Mouse (Mus musculus): ENCODE measurements at regions not wholly inside any gene's neighbourhood (a gene's known extent, or its start where the extent isn't known, plus 50 kb on each side); places are given as distances from the start of the nearest gene placed in this dataset.

DNA sequence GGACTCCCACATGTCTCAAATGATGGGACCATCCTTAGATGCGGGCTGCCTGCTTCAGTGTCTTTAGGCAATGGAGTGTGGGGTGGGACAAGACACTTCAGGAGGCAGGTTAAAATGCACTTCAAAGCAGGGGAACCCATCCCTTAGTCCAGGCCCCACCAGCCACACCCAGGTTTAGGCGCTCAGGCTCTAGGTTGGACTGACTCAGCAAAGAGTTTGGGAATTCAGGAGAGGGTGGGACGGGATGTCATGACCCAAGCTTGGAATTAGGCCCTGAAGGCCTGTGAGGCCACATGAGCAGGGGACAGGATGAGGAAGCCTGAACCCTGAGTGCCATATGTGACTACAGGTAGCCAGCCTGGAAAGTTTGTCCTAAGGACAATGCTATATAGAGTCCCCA is 85.6 kb upstream of the Nkx1-1 start:
- peaks cover 7% of the 10 kb centered on the region; the same call in 1 of the 2 replicates for H3K27me3 ChIP-seq (ENCODE audit: control insufficient read depth, insufficient read depth, low read length)
- WGBS: 91% methylated on average over 3 of the region's 3 CpGs

DNA sequence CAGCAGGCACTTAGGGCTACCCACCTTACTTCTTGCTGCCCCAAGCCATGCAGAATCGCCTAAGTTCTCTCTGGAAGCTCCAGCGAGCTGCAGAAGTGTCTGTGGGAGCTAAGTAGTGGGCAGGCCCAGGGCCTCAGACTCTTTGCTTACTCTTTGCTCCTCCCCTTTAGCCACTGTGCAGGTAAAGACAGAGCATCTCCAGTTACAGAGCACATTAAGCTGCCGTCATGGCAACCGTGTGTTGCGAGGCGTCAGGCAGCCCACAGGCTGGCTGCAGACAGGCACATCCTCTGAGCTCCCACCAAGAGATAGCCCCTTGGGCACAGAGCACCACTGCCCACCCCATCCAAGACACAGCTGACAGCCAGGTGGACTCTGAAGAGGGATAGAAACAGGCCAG is 85.1 kb upstream of the Nkx1-1 start:
- WGBS: 37% methylated on average over 6 of the region's 6 CpGs
- peaks cover 7% of the 10 kb centered on the region; the same call in 1 of the 2 replicates for H3K27me3 ChIP-seq (ENCODE audit: control insufficient read depth, insufficient read depth, low read length)
- H3K9me3 ChIP-seq (ENCODE audit: control insufficient read depth, low read length): no peaks in the 10 kb centered on the region
- no peak overlapping the region for H3K9ac ChIP-seq (replicated peaks; ENCODE audit: low read depth, low read length)
- no peaks in the 10 kb centered on the region for H3K4me1 ChIP-seq (ENCODE audit: control insufficient read depth, insufficient read depth, low read length)
- no peak overlapping the region for H3K4me3 ChIP-seq (ENCODE audit: low read depth, low read length)
- H3K4me2 ChIP-seq (ENCODE audit: low read depth, low read length): no peak overlapping the region
- ATAC-seq (ENCODE audit: low read depth): no peak
- H3K27ac ChIP-seq (ENCODE audit: low read depth, low read length): no peak overlapping the region
- no peaks in the 10 kb centered on the region for H3K36me3 ChIP-seq (ENCODE audit: control insufficient read depth, insufficient read depth, low read length)

More for the DNA sequence above, 85.6 kb upstream of the Nkx1-1 start:
- H3K9ac ChIP-seq (replicated peaks; ENCODE audit: low read depth, low read length): no peak overlapping the region
- no peak for ATAC-seq (ENCODE audit: low read depth)
- no peak overlapping the region for H3K27ac ChIP-seq (ENCODE audit: low read depth, low read length)
- no peak overlapping the region for H3K4me3 ChIP-seq (ENCODE audit: low read depth, low read length)
- H3K4me2 ChIP-seq (ENCODE audit: low read depth, low read length): no peak overlapping the region
- no peaks in the 10 kb centered on the region for H3K36me3 ChIP-seq (ENCODE audit: control insufficient read depth, insufficient read depth, low read length)
- H3K4me1 ChIP-seq (ENCODE audit: control insufficient read depth, insufficient read depth, low read length): no peaks in the 10 kb centered on the region
- no peaks in the 10 kb centered on the region for H3K9me3 ChIP-seq (ENCODE audit: control insufficient read depth, low read length)

DNA sequence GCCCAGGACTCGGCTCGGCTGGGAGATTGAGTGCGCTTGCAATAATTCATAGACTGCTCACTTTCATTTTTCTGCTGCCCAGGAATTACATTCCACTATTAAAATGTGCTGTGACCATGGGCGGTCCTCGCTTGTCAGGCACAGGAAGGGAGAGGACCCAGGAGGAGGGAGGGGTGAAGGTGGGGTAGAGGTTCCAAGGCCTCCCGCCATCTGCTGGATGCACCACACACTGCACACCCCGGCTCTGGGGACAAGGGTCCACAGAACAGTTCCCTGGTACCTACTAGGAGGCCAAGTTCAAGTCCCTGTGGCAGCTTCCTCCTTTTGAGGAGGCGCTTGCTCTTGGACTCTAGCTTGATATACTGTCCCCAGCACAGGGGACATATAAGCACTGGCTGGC is 83.8 kb upstream of the Nkx1-1 start:
- H3K36me3 ChIP-seq (ENCODE audit: control insufficient read depth, insufficient read depth, low read length): no peaks in the 10 kb centered on the region
- no peaks in the 10 kb centered on the region for H3K9me3 ChIP-seq (ENCODE audit: control insufficient read depth, low read length)
- H3K4me2 ChIP-seq (ENCODE audit: low read depth, low read length): no peak overlapping the region
- H3K4me1 ChIP-seq (ENCODE audit: control insufficient read depth, insufficient read depth, low read length): no peaks in the 10 kb centered on the region
- 57% methylated on average over 8 of the region's 8 CpGs for WGBS
- no peak overlapping the region for H3K4me3 ChIP-seq (ENCODE audit: low read depth, low read length)
- no peak for ATAC-seq (ENCODE audit: low read depth)
- H3K27me3 ChIP-seq (ENCODE audit: control insufficient read depth, insufficient read depth, low read length): peaks cover 7% of the 10 kb centered on the region; the same call in 1 of the 2 replicates
- H3K9ac ChIP-seq (replicated peaks; ENCODE audit: low read depth, low read length): no peak overlapping the region
- H3K27ac ChIP-seq (ENCODE audit: low read depth, low read length): no peak overlapping the region

DNA sequence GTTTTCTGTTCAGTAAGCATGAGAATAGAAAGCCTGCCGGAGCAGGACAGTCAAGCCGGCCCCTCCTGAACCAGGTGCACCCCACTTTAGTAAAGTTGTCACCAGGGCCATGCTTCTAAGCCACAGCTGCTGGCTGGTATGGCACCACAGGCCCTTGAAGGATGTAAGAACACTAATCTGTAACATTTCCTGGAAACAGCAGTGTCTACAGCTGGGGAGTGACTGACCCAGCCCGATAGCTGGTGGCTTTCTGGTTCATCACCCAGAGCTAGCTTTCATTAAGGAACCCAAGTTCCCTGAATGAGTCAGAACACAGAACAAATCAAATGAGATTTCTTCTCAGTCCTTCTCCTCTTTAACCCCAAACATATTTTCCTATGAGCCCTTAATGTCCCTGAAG is 82.4 kb upstream of the Nkx1-1 start:
- no peak overlapping the region for H3K4me3 ChIP-seq (ENCODE audit: low read depth, low read length)
- no peaks in the 10 kb centered on the region for H3K9me3 ChIP-seq (ENCODE audit: control insufficient read depth, low read length)
- no peak overlapping the region for H3K27ac ChIP-seq (ENCODE audit: low read depth, low read length)
- H3K4me1 ChIP-seq (ENCODE audit: control insufficient read depth, insufficient read depth, low read length): peaks cover 8% of the 10 kb centered on the region; the same call in 1 of the 2 replicates
- no peak overlapping the region for H3K4me2 ChIP-seq (ENCODE audit: low read depth, low read length)
- H3K9ac ChIP-seq (replicated peaks; ENCODE audit: low read depth, low read length): no peak overlapping the region
- H3K36me3 ChIP-seq (ENCODE audit: control insufficient read depth, insufficient read depth, low read length): no peaks in the 10 kb centered on the region
- peaks cover 4% of the 10 kb centered on the region; the same call in 1 of the 2 replicates for H3K27me3 ChIP-seq (ENCODE audit: control insufficient read depth, insufficient read depth, low read length)
- WGBS: 95% methylated on average over 3 of the region's 3 CpGs
- ATAC-seq (ENCODE audit: low read depth): no peak

DNA sequence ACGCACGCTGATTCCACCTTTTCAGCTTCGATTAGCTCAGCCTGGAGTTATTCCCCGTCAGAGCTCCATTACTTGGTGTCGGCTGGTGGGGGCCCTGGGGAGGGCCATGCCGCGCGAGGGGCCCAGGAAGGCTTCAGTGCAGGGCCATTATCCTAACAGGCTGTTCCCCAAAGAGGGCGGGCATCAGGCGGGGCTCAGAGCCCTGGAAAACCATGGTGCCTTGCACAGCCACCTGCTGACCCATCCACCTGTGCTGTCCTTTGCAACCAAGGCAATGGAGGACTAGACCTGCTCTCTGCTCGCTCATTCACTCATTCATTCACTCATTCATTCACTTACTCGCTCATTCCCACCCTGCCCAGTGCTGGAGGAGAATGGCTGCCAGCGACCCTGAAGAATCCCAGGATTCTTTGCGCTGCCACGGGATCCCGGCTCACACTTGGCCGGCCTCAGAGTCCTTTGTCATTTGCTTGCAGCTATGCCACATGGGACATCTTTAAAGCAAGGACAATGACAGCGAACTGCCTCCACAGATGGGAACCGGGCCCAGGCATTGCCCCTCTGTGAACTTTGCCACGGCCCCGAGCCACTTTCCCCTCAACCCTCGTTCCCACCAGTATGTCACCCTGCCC is 78.6 kb upstream of the Nkx1-1 start:
- Histone ChIP-seq H3K4me3 (ENCODE audit: low read depth, low read length) (no peak overlapping the region), H3K27me3 (ENCODE audit: control insufficient read depth, insufficient read depth, low read length) (0 out of 2 replicates have a peak, but pooled peaks cover 6% of the 10 kb centered on the region), H3K27ac (ENCODE audit: low read depth, low read length) (no peak overlapping the region), H3K4me2 (ENCODE audit: low read depth, low read length) (peak overlapping the region; percentile 32), H3K36me3 (ENCODE audit: control insufficient read depth, insufficient read depth, low read length) (no peaks in the 10 kb centered on the region), H3K9me3 (ENCODE audit: control insufficient read depth, low read length) (no peaks in the 10 kb centered on the region), H3K9ac (replicated peaks; ENCODE audit: low read depth, low read length) (no peak overlapping the region), H3K4me1 (ENCODE audit: control insufficient read depth, insufficient read depth, low read length) (peaks cover 8% of the 10 kb centered on the region; the same call in 1 of the 2 replicates)
- ATAC-seq (ENCODE audit: low read depth): peak; percentile 71; the same call in 1 of the 2 replicates
- WGBS: 25% methylated on average over 22 of the region's 22 CpGs

DNA sequence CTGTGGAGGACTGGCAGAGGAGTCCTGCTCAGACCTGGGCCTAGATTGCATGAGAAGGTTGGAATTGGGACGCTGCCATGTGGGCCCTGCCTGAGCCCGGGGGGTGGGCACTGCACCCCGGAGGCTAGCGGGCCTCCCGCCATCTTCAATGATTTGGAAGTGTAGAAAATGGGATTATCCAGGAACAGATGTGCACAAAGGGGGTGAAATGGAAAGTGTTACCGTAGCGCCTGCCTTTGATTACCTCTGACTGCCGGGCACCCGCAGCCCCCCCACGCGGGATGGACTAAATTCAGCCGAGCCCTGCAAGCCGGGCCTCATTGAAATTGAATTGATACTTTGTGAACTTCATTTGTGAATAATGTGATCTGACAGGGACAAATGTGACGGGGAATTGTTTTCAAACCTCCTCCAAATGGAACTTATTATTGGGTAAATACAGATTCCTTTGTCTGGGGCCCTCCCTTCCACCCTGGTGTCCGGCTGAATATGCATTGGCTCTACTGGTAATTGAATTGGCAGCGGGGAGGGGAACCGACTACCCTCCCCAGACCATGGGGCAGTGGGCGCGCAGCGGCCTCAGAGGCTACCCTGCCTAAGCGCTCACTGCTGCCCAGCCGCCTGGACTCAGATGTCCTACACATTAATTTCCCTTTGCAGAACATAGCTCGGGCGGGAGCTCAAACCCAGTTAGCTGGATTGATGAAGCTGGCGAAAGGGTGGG is 77.9 kb upstream of the Nkx1-1 start:
- H3K27ac ChIP-seq (ENCODE audit: low read depth, low read length): no peak overlapping the region

DNA sequence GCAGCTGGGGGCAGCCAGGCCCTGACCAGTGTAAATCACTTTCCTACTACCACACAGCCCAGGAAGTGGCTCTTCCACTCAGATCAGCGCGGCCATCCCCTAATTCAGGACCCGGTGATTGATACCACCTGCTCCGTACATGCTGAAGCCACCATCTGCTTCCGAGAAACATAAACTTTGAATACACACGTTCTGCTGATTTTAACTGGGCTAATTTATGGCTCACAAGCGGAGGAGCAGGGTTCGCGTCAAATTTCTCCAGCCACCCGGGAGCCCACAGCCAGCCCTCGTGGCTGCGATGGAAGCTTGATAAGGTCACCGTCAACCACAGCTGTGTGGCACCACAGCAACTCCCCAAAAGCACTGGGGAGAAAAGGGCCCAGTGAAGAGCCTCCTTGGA is 72.0 kb upstream of the Nkx1-1 start:
- H3K27me3 ChIP-seq (ENCODE audit: control insufficient read depth, insufficient read depth, low read length): peaks cover 15% of the 10 kb centered on the region; the same call in 1 of the 2 replicates
- 10% methylated on average over 13 of the region's 13 CpGs for WGBS
- no peak for ATAC-seq (ENCODE audit: low read depth)
- no peak overlapping the region for H3K9ac ChIP-seq (replicated peaks; ENCODE audit: low read depth, low read length)
- no peaks in the 10 kb centered on the region for H3K36me3 ChIP-seq (ENCODE audit: control insufficient read depth, insufficient read depth, low read length)
- no peak overlapping the region for H3K4me2 ChIP-seq (ENCODE audit: low read depth, low read length)
- H3K27ac ChIP-seq (ENCODE audit: low read depth, low read length): no peak overlapping the region
- H3K4me1 ChIP-seq (ENCODE audit: control insufficient read depth, insufficient read depth, low read length): peaks cover 15% of the 10 kb centered on the region
- H3K4me3 ChIP-seq (ENCODE audit: low read depth, low read length): no peak overlapping the region
- H3K9me3 ChIP-seq (ENCODE audit: control insufficient read depth, low read length): no peaks in the 10 kb centered on the region

More for the DNA sequence above, 77.9 kb upstream of the Nkx1-1 start:
- 39% methylated on average over 24 of the region's 25 CpGs for WGBS
- Histone ChIP-seq H3K36me3 (ENCODE audit: control insufficient read depth, insufficient read depth, low read length) (no peaks in the 10 kb centered on the region), H3K4me1 (ENCODE audit: control insufficient read depth, insufficient read depth, low read length) (peaks cover 8% of the 10 kb centered on the region; the same call in 1 of the 2 replicates), H3K4me3 (ENCODE audit: low read depth, low read length) (no peak overlapping the region), H3K9me3 (ENCODE audit: control insufficient read depth, low read length) (no peaks in the 10 kb centered on the region), H3K9ac (replicated peaks; ENCODE audit: low read depth, low read length) (no peak overlapping the region), H3K27me3 (ENCODE audit: control insufficient read depth, insufficient read depth, low read length) (0 out of 2 replicates have a peak, but pooled peaks cover 6% of the 10 kb centered on the region), H3K4me2 (ENCODE audit: low read depth, low read length) (peak overlapping the region; percentile 32)
- no peak for ATAC-seq (ENCODE audit: low read depth)

DNA sequence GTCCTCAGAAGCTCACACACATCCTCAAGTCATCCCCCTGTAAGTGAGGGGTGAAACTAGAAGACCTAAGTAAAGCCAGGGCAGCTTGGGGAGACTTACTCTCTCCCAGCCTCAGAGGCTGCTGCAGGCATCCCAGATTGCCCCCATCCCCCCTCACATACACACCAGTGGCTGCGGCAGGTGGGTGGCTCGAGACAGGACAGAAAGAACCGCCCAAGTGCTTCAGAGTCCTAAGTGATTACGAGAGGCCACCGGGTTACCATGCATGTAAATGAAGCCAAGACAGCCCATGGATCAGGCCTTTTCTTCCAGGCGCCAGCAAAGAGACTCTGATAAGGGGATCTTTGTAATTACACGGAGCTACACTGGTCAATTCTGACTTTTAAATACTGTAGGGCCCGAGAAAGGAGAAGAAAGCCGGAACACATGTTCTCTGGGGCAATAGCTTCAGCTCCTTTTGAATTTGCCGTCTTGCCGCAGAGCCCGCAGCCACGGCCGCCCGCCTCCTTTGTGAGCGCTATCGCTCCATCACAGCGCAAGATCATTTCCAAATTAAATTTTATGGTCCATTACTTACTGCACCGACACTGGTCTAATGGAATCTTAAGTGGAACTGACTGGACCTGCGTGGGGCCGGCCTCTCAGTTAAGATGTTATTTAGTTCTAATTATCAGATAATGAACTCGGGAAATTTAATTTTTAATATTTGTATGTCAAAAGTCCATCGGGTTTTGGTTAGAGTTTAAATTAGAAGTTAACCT is 68.1 kb upstream of the Nkx1-1 start:
- Histone ChIP-seq H3K4me2 (ENCODE audit: low read depth, low read length) (no peak overlapping the region; the same call in 1 of the 2 replicates), H3K27ac (ENCODE audit: low read depth, low read length) (no peak overlapping the region), H3K4me1 (ENCODE audit: control insufficient read depth, insufficient read depth, low read length) (peaks cover 15% of the 10 kb centered on the region), H3K9ac (replicated peaks; ENCODE audit: low read depth, low read length) (no peak overlapping the region), H3K27me3 (ENCODE audit: control insufficient read depth, insufficient read depth, low read length) (peaks cover 13% of the 10 kb centered on the region; the same call in 1 of the 2 replicates), H3K4me3 (ENCODE audit: low read depth, low read length) (no peak overlapping the region), H3K9me3 (ENCODE audit: control insufficient read depth, low read length) (no peaks in the 10 kb centered on the region), H3K36me3 (ENCODE audit: control insufficient read depth, insufficient read depth, low read length) (no peaks in the 10 kb centered on the region)
- 17% methylated on average over 23 of the region's 23 CpGs for WGBS
- ATAC-seq (ENCODE audit: low read depth): no peak; the same call in 1 of the 2 replicates
